Mouse (Mus musculus) gastrocnemius, adult 18-20 months (tissue): ENCODE data around the gene Ccdc24. TPM values are rescaled to one million over a fixed set of nuclear protein-coding genes. Genes with fewer than 3 reads are reported as not detected.

Experiments
- DNase-seq: peaks from one replicate; pipeline ENCODE4 v3.0.0; 2021; ENCODE audit warnings: low spot score
- total RNA-seq, 2 experiments: library from RNA; stranded (reverse); gene quantifications; 2 replicates each; pipeline ENCODE4 v1.2.3; 2021

Gene Ccdc24
- total RNA-seq, 2 experiments from 2014 or later, result 0.52 TPM; not detected in 1

DNA sequence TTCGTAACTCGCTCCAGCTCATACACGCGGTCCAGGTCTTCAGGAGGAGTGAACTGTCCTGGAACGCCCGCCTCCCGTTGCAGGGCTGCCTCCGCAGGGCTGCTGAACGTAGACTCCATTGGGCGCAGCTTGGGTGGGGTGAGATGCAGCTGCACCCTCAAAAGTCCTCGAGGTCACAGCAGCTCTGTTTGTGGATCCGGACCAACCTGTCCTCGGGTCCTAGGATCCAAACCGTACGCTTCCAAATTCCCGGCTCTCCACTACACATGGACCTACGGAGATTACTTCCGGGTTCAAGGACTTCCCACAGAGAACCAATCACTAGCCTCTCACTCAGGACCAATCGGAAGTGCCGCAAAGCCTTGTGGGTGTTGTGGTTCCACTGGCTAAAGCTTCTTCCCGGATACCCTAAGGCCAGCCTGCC is 19.4 kb upstream of the Ccdc24 start, which contains the start of gene Dph2:
TSS of gene Dph2 (minus strand) at position 295 of the 424 bp plus-strand sequence.
- DNase-seq, result peak; percentile 88

DNA sequence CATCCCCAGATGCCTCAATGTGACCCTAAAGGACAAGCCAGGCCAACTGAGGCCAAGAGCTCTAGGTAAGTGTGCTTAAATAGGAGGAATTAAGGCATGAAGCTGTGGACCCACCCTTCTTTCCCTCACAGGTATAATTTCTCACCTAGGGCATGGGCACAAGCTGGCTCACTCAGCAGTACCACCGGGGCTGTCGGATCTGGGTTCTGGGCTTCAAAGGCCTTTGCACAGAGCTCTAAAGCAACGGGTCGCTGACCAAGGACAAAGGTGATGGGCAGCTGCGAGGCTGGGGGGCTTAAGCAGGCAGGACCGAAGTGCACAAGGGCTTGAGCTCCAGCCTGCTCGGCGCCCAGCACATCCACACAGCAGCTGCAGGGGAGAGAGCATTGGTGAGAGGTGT is 18.4 kb upstream of the Ccdc24 start:
- DNase-seq, result no peak

DNA sequence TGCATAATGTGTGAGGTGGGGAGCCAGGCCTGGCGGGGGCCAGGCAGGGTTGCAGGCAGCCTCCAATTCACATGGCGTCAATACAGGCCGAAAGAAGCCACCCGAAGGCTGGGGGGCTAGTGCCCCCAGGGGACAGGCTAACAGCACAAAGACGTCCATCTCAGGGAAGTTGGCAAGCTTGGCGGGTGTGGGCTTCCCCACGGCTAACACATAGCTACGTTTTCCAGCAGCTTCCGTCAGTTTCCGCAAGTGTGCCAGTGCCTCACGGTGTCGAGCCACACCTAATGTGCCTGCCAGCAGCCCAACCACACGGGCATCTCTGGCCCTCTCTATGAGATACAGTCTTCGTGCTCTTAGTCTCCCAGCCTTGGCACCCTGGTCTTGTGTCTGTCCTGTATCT is 17.7 kb upstream of the Ccdc24 start:
- DNase-seq, result no peak

DNA sequence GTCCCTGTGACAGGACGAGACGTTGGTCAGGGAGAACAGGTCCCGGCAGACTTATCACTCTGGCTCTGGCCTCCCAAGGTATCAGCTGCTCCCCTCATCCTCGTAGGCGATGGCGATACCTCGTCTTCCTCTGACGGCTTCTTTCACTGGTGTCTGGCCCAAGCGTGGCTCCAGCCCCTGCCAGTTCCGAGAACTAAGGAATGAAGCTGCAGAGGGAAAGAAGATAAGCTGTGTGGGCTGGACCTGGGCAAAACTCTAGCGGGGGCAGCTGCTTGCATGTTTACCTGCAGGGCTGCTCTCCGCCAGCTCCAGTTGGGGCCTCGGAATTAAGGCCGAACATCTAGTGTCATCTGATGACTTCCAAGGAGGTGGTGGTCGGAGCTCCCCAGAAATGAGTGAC is 17.1 kb upstream of the Ccdc24 start:
- DNase-seq, result no peak

DNA sequence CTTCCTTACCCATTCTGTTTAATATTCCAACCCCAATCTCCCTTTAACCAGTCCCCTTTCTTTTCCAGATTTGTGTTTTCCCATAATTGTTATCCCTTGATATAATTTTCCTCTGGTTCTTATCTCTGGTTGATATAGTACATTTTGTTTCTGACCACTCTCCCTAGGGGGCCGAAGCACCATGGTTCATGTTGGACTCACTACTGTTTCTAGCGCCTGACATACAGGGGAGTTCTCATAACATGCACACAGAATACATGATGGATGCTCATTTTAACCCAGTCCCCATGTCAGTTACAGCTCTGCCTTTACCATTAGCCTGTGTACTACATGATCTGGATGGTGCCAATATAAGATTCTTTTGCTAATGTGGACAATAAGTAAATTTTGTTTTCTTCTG is 15.6 kb upstream of the Ccdc24 start:
- DNase-seq, result no peak

DNA sequence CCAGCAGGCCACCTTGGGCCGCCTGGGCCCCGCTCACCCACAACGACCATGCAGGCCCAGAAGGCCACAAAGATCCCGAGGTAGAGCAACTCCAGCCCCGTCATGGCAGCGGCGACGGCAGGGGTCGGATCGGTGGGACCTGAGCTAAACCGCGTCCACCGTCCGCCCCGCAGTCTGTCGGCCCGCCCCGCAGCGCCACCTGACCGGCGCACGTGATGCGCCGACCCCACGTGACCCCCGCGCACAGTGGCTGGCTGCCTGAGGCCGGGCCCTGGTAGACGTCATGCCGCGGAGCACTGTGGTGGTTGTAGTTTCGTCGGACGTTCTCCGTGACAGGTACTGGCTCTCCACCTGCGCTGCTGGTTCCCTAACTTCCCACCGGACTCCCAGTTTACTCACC is 14.8 kb upstream of the Ccdc24 start, which contains the start of gene Atp6v0b:
TSS of gene Atp6v0b (minus strand) at position 201 of the 400 bp plus-strand sequence.
- DNase-seq, result peak; percentile 94

DNA sequence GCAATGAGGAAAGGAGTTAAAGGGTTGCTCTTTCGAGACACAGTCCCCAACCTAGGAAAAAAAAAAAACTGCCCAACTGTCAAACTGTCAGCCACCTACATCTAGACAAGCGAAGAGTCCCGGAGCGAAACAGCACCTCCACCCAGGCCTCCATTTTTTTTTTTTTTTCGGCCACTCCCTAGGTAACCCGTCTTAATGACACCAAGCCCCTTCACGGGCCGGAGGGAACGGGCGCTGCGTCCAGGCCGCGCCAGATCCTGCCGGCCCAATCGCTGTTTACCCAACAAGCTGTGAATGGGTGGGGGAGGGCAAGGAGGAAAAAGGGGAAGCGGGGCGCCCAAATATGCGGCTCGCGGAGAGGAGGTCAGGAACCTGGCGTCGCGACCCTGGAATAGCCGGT is 14.3 kb upstream of the Ccdc24 start:
- no peak for DNase-seq

DNA sequence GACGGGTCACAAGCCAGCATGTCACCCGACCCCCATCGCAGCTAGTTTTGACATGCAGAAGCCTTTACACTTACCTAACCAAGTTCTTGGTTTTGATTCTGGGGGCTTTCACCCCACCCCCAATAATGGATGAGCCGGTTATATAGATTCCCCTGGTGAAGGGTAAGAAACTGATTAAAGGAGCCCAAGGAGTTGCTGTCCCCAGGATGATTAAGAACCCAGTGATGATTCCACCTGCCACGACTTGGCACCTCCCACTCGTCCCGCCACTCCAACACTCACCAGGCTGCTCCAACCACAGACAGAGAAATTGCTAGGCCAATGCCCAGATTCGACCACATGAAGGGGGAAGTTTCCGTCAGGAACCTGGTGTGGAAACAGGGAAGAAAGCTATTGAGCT is 13.6 kb upstream of the Ccdc24 start:
- DNase-seq, result no peak

DNA sequence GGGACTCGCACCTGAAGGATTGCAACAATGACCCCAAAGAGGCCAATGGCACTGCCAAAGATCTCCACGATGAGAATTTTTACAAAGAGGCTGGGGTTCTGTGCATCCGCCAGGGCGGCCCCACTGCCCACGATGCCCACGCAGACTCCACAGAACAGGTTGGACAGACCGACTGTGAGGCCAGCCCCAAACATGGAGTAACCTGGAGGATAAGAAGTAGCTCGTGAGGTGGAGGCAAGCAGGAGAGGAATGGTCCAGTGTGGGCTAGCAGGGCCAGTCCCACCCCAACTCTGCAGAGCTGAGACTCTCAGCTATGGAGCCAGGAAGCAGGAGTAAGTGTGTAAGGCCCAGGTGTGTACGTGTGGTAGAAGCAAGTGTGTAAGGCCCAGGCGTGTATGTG is 12.7 kb upstream of the Ccdc24 start:
- DNase-seq, result no peak

DNA sequence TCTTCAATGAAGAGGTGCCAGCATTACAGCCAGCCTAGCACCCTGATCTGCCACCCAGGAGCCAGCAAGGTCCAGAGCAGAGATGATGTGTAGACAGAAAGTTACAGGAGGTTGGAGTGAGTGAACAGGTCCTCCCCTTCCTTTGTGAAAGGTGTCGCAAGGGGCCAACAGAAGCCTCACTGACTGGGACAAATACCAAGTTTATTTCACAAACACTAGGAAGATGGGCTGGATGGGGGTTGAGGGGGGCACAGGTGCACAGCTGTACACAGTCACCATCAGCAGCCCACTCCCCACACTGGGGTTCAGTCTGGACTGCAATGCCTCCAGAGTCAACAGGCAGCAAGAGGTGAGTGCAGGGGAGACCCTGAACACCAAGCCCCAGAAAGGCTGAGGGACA is 11.8 kb upstream of the Ccdc24 start:
- DNase-seq, result no peak

DNA sequence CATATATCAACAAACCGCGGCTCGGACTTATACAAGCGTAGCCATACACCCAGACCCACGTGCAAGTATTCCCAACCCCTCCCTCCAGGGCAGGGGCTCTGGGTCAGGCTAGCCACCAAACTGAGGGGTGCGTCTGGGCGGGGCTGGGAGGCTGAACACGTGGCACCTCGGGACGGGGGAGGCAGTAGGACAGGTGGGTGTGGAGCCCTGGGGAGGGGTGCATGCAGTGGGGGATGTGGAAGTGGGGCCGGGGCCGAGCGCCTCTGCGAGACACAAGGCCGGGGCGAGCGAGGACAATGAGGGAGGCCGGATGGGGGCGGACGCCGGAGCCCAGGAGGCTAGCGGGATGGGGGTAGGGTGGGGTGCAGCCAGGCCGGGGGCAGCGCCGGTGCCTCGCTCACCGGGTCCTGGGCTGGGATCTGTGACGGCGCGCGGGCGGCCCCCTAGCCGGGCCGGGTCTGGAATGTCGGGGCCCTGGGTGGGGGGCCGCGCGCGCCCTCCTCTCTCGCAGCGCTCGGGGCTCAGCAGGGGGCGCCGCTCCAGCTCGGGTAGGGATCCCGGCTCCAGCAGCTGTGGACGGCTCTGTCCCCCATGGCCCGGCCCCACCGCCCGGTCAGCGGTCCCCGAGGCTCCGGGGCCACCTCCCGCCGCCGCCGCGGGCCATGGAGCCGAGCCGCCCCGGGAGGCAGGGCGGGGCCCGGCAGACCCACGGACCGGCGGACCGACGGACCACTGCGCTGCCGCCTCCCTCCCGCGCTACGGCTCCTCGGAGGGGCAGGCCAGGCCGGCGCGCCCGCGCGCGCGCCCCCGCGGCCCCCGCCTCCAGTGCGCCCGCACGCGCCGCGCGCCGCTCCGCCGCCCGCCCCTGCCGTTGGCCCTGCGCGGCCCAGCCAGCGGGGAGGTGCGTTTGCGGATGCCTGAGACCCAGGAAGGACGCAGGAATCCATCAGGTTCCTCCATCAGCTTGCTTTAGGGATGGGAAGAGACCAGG is 10.6 kb upstream of the Ccdc24 start, which contains the start of gene B4galt2:
TSS of gene B4galt2 (minus strand) at position 787 of the 991 bp plus-strand sequence.
- DNase-seq, result no peak

DNA sequence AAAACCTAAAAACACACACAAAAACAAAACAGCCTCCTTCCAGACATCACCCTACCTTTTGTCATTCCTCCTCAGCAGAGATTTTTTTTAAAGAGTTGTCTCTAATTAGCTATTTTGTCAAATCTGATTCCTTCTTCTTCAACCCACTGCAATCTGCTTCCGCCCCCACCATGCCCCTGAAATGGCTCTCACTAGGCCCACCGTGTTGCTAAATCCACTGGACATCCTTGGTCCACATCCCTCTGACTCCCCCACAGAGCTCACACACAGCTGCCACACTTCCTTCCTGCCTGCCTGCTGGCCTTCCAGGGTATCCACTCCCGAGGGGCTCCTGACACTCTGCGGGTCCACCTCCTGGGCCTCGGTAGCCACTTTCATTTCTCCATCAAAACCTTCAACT is 6.3 kb upstream of the Ccdc24 start:
- no peak for DNase-seq

DNA sequence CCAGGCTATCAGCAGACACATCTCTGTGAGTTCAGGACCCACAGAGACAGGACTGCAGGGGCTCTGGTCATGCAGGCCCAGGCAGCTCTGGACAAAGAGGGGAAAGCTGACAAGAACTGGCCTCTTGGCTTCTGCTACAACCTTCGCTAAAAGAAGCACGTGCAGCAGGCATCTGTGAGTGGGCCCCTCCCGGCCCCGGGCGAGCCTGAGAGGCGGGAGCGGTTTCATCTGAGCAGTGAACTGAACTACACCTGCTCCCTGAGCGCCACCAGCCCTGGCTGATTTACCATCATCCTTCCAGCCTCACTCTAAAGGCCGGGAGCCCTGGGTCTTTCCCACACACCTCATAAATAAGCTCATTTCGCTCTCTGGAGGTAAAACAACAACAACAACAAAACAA is 5.9 kb upstream of the Ccdc24 start:
- DNase-seq, result no peak

DNA sequence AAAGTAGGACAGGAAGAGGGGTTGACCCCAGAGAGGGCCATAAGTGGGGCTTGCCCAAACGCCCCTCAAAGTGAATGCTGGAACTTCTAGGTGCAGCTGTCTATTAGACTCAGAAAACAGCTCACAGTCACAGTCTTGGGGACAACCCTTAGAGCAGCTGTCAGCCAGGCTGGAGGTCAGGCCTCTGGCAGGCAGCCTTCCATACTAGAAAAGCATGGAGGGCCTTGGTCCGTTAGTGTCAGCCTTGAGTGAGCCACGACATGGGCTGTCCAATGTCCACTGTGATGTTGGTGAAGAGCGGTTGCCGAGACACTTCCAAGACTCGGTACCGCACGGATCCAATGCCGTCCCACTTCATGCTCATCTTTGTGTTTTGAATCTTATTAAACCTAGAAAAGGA is 1.3 kb upstream of the Ccdc24 start:
- DNase-seq, result no peak

DNA sequence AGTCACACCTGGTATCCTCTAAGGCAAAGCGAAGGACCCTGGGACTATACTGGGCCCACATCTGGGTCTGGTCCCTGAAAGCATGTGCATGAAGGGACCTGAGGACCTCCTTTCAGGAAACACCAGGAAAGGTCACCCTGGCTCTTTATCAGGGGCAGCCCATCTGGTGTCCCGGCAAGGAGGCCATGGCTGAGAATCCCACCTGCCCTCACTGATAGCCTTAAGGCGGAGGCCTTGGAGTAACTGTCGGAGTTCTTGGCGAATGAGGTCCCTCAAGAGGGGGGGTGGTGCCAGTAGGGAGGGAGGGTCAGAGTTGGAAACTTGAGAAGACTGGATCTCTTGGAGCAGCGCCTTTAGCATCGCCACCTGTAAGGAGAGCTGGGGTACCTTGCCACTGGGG is 570 bp downstream of the Ccdc24 start:
- no peak for DNase-seq

DNA sequence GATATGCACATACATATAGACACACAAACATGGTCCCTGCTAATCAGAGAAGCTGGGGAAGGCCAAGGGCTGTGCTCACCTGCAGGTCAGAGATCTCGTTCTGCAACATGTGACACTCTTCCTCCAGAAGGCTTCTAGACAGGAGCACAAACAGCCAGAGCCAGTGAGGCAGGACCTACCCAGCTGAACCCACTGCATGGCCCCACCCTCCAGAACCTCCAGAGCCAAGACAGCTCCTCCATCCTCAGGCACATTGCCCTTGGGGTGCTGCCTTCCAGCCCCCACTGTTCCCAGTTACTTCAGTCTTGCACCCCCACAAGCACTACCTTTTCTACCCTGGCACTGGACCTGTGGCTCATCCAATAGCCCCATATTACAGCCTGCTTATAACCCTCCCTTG is 1.9 kb downstream of the Ccdc24 start:
- no peak for DNase-seq

DNA sequence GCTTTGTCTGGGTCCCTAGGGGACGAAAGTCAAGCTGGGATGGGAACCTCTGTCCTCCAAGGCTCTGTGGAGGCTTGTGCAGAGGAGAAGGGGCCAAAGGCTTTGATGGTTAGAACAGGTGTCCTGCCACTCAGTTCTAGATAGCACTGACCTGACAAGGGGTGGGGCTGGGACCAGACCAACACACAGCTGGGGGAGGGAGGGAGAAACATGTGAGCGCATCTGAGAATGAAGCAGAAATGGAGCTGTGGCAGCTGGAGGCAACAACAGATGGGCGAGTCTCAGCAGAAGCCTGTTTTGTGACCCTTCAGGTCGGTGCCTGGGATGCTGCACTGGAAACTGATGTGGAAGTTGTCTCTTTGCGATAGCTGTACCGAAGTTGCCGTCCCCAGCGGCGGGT is 3.0 kb downstream of the Ccdc24 start:
- DNase-seq, result no peak

DNA sequence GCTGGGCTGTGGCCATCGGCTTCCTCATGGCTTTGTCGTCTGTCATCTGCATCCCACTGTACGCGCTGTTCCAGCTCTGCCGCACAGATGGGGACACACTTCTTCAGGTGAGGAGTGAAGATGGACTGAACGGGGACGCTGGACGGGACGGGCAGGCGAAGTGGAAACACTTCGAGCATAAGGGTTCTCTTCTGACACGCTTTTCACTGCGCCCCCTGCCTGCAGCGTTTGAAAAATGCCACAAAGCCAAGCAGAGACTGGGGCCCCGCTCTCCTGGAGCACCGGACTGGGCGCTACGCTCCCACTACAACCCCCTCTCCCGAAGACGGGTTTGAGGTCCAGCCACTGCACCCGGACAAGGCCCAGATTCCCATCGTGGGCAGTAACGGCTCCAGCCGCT is 4.5 kb downstream of the Ccdc24 start:
- DNase-seq, result peak; percentile 48

DNA sequence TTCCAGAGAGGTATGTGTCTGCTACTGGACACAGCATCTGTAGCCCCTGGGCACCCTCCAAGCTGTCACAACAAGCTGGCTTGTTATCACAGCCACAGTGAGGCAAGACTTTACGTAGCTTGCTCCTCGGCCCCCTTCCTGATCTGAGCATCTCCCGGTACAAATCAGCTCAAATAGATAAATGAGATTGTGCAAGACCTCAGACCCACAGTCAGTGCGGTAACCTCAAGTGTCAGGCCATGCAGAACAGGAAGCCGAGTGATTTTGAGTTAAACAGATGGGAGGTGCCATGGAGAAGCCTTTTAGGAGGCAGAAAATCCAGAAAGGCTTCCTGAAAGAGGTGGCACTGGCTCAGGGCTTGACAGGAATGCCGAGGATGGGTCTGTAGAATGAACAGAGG is 5.4 kb downstream of the Ccdc24 start:
- no peak for DNase-seq

DNA sequence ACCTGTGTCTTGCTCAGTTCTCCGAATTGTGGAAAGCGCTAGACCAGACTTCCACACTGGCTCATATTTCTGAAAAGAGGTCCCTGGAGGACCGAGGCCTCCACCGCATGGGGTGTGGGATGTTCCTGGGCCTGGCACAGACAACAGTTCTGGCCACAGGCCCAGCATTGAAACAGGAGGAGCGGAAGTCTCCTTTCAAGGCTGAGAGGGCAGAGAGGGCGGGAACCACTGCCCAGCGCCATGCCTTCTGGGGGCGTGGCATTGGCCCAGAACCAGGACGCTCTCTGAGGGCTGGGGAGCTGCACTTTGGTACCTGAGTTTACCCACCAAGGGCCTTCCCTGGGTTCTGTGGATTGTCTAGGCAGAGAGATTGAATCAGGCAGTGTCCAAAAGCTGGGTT is 6.3 kb downstream of the Ccdc24 start:
- DNase-seq, result peak; percentile 89

DNA sequence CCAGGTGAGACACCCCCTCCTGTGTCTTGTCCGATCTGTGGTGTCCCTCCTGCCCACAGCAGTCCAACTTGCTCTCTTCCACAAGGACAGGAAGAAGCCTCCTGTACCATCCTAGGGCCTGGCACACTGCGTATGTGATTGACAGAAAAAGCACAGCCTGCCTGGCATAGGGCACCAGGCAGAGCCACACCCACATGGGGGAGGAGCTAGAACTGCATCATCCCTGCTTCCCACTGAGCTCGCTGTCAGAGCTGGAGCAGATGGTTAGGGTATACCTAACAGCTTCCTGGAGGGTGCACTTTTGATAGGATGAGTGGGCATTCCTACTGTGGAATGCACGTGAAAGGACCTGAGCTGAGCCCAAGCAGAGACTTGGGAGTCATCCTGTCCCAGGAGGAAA is 9.5 kb downstream of the Ccdc24 start:
- DNase-seq, result no peak

DNA sequence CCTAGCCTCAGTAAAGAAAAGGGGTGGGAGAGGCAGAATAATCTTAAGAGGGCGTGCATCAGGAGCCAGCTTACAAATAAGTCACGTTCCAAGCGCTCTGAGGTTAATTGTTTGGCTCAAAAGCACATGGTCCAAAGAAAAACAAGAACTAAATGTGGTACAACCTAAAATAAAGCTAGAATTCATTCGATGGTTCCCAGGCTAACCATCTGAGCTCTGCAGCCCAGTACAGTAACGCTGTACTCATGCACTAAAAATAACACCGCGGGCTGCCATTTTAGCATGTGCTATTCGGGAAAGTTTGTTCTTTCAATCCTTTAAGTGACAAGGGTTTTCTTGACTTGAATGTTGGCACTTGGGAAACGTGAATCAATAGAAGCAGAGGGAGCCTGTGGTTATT is 11.8 kb downstream of the Ccdc24 start:
- no peak for DNase-seq

DNA sequence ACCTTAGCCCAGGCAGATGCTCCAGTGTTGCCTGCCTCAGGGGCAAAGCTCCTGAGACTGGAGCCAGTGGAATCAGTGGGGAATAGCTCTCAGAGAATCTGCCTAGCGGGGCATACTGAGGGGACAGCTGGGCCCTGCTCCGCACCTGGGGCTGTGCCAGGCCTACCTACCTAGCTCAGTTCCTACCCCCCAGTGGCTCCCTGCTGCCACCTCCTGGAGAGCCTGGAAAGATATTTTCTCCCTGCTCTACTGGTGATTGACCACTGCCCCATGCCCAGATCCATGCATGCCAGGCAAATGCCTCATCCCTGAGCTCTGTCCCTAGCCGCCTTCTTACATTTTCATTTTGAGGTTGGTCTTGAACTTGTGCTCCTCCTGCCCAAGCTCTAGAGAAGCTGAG is 13.6 kb downstream of the Ccdc24 start:
- peak; percentile 76 for DNase-seq
